10 mouse cellular contexts compared by ENCODE assay signal in genomic region chr6:127335462-127335886, GRCm38 (mm10).
DNase-seq lines count a peak whose midpoint lies in the region; ATAC-seq and TF ChIP-seq lines count a peak whose summit lies in the region.
"Had no signal": no experiment of that assay in that cellular context is flagged by ENCODE, and none has a peak within 500 bp of the region (broad histone marks: within the 10 kb centered on the region; RNA-seq: fewer than 3 reads in every experiment).

No protein-coding gene starts in this region.

- intact Hi-C loops in gastrocnemius, postnatal 14 days (cut with DNase I; ENCODE audit: low total_unique reads), result no loop called here

- peaks cover 39% of the 10 kb centered on the region for H3K4me1 ChIP-seq in midbrain, embryonic 11.5 days (ENCODE audit: control insufficient read depth, insufficient read depth, low read length)
- H3K4me1 ChIP-seq in midbrain, embryonic 16.5 days (ENCODE audit: control insufficient read depth, insufficient read depth, low read length), result peaks cover 16% of the 10 kb centered on the region
- peaks cover 40% of the 10 kb centered on the region for H3K4me1 ChIP-seq in embryonic facial prominence, embryonic 14.5 days (ENCODE audit: control insufficient read depth, insufficient read depth, low read length)
- H3K4me1 ChIP-seq in small intestine, adult 2 months (ENCODE audit: control insufficient read depth, insufficient read depth, insufficient read length, low read length), result peaks cover 31% of the 10 kb centered on the region
- H3K4me1 ChIP-seq in thymus, adult 2 months (replicated peaks; ENCODE audit: control insufficient read depth, insufficient read depth, low read length), result peaks cover 35% of the 10 kb centered on the region

- H3K4me2 ChIP-seq in midbrain, embryonic 11.5 days, result no peak overlapping the region
- H3K4me2 ChIP-seq in midbrain, embryonic 16.5 days (ENCODE audit: low read length), result no peak overlapping the region
- no peak overlapping the region for H3K4me2 ChIP-seq in embryonic facial prominence, embryonic 14.5 days (ENCODE audit: low read depth, low read length)
- H3K4me2 ChIP-seq: embryonic facial prominence, embryonic 13.5 days had no signal

- WGBS in midbrain, embryonic 11.5 days, result 42% methylated on average over 7 of the region's 7 CpGs
- WGBS in midbrain, embryonic 16.5 days, result 39% methylated on average over 7 of the region's 7 CpGs
- 52% methylated on average over 6 of the region's 7 CpGs for WGBS in embryonic facial prominence, embryonic 14.5 days
- 28% methylated on average over 7 of the region's 7 CpGs for WGBS in small intestine, adult 2 months
- WGBS in thymus, adult 2 months, result 94% methylated on average over 7 of the region's 7 CpGs

- peak overlapping the region; percentile 14 for H3K27ac ChIP-seq in midbrain, embryonic 11.5 days (ENCODE audit: low read depth, low read length)
- no peak overlapping the region for H3K27ac ChIP-seq in midbrain, embryonic 16.5 days (ENCODE audit: low read length)
- H3K27ac ChIP-seq in embryonic facial prominence, embryonic 14.5 days (replicated peaks; ENCODE audit: low read depth, low read length), result no peak overlapping the region
- H3K27ac ChIP-seq in small intestine, adult 2 months (ENCODE audit: insufficient read depth, low read depth, low read length), result peak overlapping the region; percentile 76
- H3K27ac ChIP-seq in thymus, adult 2 months (ENCODE audit: control insufficient read depth, insufficient read depth, low read length), result no peak overlapping the region
- H3K27ac ChIP-seq: embryonic facial prominence, embryonic 13.5 days had no signal

- no peak for TF ChIP-seq POLR2A in small intestine, adult 2 months (IDR thresholded peaks at IDR 0.05; ENCODE audit: low read depth, low read length)
- TF ChIP-seq POLR2A in thymus, adult 2 months (IDR thresholded peaks at IDR 0.05; ENCODE audit: control insufficient read depth, extremely low read depth, insufficient read depth, low read length, poor library complexity), result no peak

- H3K36me3 ChIP-seq in midbrain, embryonic 11.5 days (ENCODE audit: control insufficient read depth, insufficient read depth, low read length), result no peaks in the 10 kb centered on the region
- no peaks in the 10 kb centered on the region for H3K36me3 ChIP-seq in midbrain, embryonic 16.5 days (ENCODE audit: control insufficient read depth, insufficient read depth, low read length)
- H3K36me3 ChIP-seq in embryonic facial prominence, embryonic 14.5 days (ENCODE audit: control insufficient read depth, insufficient read depth, low read length), result no peaks in the 10 kb centered on the region
- no peaks in the 10 kb centered on the region for H3K36me3 ChIP-seq in small intestine, adult 2 months (ENCODE audit: control insufficient read depth, insufficient read depth, low read length)
- H3K36me3 ChIP-seq in thymus, adult 2 months (ENCODE audit: control insufficient read depth, insufficient read depth, low read length), result no peaks in the 10 kb centered on the region
- H3K36me3 ChIP-seq: embryonic facial prominence, embryonic 13.5 days had no signal

- peak; percentile 45 for DNase-seq in gastrocnemius, adult 18-20 months (ENCODE audit: low spot score)
- no peak for DNase-seq in gastrocnemius, postnatal 14 days
- DNase-seq in midbrain, embryonic 11.5 days (ENCODE audit: low spot score, missing footprints), result peak; percentile 90
- DNase-seq in embryonic facial prominence, embryonic 14.5 days (ENCODE audit: low spot score), result peak; percentile 72
- DNase-seq in thymus, adult 2 months, result no peak
- DNase-seq in layer of hippocampus, adult 8-10 months (ENCODE audit: low spot score in 2 of 2), result no peak

- ATAC-seq in midbrain, embryonic 11.5 days (ENCODE audit: low FRiP score), result 0 out of 2 replicates have a peak, but pooled peaks have one; percentile 4
- ATAC-seq in midbrain, embryonic 16.5 days, result no peak
- ATAC-seq in embryonic facial prominence, embryonic 14.5 days (ENCODE audit: low read depth), result peak; percentile 84

- 0 out of 2 replicates have a peak overlapping the region, but pooled peaks have one; percentile 27 for H3K9ac ChIP-seq in midbrain, embryonic 11.5 days (ENCODE audit: low read length)
- H3K9ac ChIP-seq in midbrain, embryonic 16.5 days (ENCODE audit: low read depth, low read length), result no peak overlapping the region
- no peak overlapping the region for H3K9ac ChIP-seq in embryonic facial prominence, embryonic 14.5 days (ENCODE audit: low read depth, low read length)
- H3K9ac ChIP-seq: embryonic facial prominence, embryonic 13.5 days had no signal

- H3K27me3 ChIP-seq in midbrain, embryonic 11.5 days (ENCODE audit: control insufficient read depth, insufficient read depth, low read length), result no peaks in the 10 kb centered on the region
- H3K27me3 ChIP-seq in midbrain, embryonic 16.5 days (ENCODE audit: control insufficient read depth, insufficient read depth, low read depth, low read length), result no peaks in the 10 kb centered on the region
- no peaks in the 10 kb centered on the region for H3K27me3 ChIP-seq in embryonic facial prominence, embryonic 14.5 days (replicated peaks; ENCODE audit: control insufficient read depth, insufficient read depth, low read length)
- no peaks in the 10 kb centered on the region for H3K27me3 ChIP-seq in small intestine, adult 2 months (ENCODE audit: control insufficient read depth, insufficient read depth, low read length)
- no peaks in the 10 kb centered on the region for H3K27me3 ChIP-seq in thymus, adult 2 months (ENCODE audit: control insufficient read depth, insufficient read depth, low read length)
- H3K27me3 ChIP-seq: embryonic facial prominence, embryonic 13.5 days had no signal

- H3K4me3 ChIP-seq in midbrain, embryonic 11.5 days (ENCODE audit: low read depth, low read length), result no peak overlapping the region
- H3K4me3 ChIP-seq in midbrain, embryonic 16.5 days (ENCODE audit: low read depth, low read length), result no peak overlapping the region
- H3K4me3 ChIP-seq in embryonic facial prominence, embryonic 14.5 days (ENCODE audit: low read depth, low read length), result no peak overlapping the region
- H3K4me3 ChIP-seq in small intestine, adult 2 months (ENCODE audit: low read depth, low read length), result no peak overlapping the region
- H3K4me3 ChIP-seq in thymus, adult 2 months (ENCODE audit: control insufficient read depth, insufficient read depth, low read length), result no peak overlapping the region
- H3K4me3 ChIP-seq: embryonic facial prominence, embryonic 13.5 days had no signal

- TF ChIP-seq CTCF in small intestine, adult 2 months (IDR thresholded peaks at IDR 0.05; ENCODE audit: extremely low read depth, insufficient read length, insufficient replicate concordance, low read depth, low read length), result no peak
- TF ChIP-seq CTCF in thymus, adult 2 months (IDR thresholded peaks at IDR 0.05; ENCODE audit: borderline replicate concordance, control insufficient read depth, extremely low read depth, insufficient read depth, low read length, poor library complexity), result no peak

- no peaks in the 10 kb centered on the region for H3K9me3 ChIP-seq in midbrain, embryonic 11.5 days (ENCODE audit: control insufficient read depth, low read length)
- no peaks in the 10 kb centered on the region for H3K9me3 ChIP-seq in midbrain, embryonic 16.5 days (replicated peaks; ENCODE audit: control insufficient read depth, low read length, poor library complexity, severe bottlenecking)
- no peaks in the 10 kb centered on the region for H3K9me3 ChIP-seq in embryonic facial prominence, embryonic 14.5 days (ENCODE audit: control insufficient read depth, low read length)
- H3K9me3 ChIP-seq: embryonic facial prominence, embryonic 13.5 days; megakaryocyte, embryonic 14.5 days had no signal

Comparison
In these comparisons a context has a peak if more than half of its experiments do, and no peak if none do; other contexts are left out.
1. DNase-seq: peak in gastrocnemius, adult 18-20 months (single experiment), midbrain, embryonic 11.5 days (single experiment) and embryonic facial prominence, embryonic 14.5 days (single experiment); none in gastrocnemius, postnatal 14 days (single experiment), thymus, adult 2 months (single experiment) and layer of hippocampus, adult 8-10 months (0 of 2).
2. H3K27ac ChIP-seq: peak in midbrain, embryonic 11.5 days (single experiment) and small intestine, adult 2 months (single experiment); none in midbrain, embryonic 16.5 days (single experiment), embryonic facial prominence, embryonic 14.5 days (single experiment) and thymus, adult 2 months (single experiment).